Mouse (Mus musculus) midbrain, embryonic 13.5 days (tissue): ENCODE results near the gene Ptger1. TPM values are rescaled to one million over a fixed set of nuclear protein-coding genes. Genes with fewer than 3 reads are reported as not detected.

Experiments
- ATAC-seq: fragments of 200-750 bp; cut with Nextera tagmentation; 2 replicates; pipeline ENCODE4 v1.8.0; 2017; ENCODE audit warnings: mild to moderate bottlenecking, moderate TSS enrichment, moderate library complexity
- H3K27ac ChIP-seq: fragments of 300-500 bp; sonication (generic); 2 replicates; pipeline ENCODE4 v1.5.1; 2015; ENCODE audit warnings: inconsistent platforms, mild to moderate bottlenecking, moderate library complexity
- H3K27me3 ChIP-seq: fragments of 300-500 bp; sonication (generic); 2 replicates; pipeline ENCODE4 v1.6.1; 2015; ENCODE audit warnings: mild to moderate bottlenecking, inconsistent platforms
- H3K36me3 ChIP-seq: fragments of 300-500 bp; sonication (generic); 2 replicates; pipeline ENCODE4 v1.6.1; 2015; ENCODE audit warnings: mild to moderate bottlenecking, inconsistent platforms
- H3K4me1 ChIP-seq: fragments of 300-500 bp; sonication (generic); replicated peaks from 2 replicates; pipeline ENCODE4 v1.6.1; 2015; ENCODE audit warnings: inconsistent platforms
- H3K4me2 ChIP-seq: fragments of 300-500 bp; sonication (generic); replicated peaks from 2 replicates; pipeline ENCODE4 v1.6.1; 2015; ENCODE audit warnings: moderate library complexity, mild to moderate bottlenecking, inconsistent platforms
- H3K4me3 ChIP-seq: fragments of 300-500 bp; sonication (generic); replicated peaks from 2 replicates; pipeline ENCODE4 v1.5.1; 2015; ENCODE audit warnings: mild to moderate bottlenecking, inconsistent platforms
- H3K9ac ChIP-seq: fragments of 300-500 bp; sonication (generic); replicated peaks from 2 replicates; pipeline ENCODE4 v1.6.1; 2015; ENCODE audit warnings: mild to moderate bottlenecking, inconsistent platforms
- H3K9me3 ChIP-seq: fragments of 300-500 bp; sonication (generic); 2 replicates; pipeline ENCODE4 v1.6.1; 2016; ENCODE audit warnings: mild to moderate bottlenecking, inconsistent platforms
- WGBS: fragments of 180-500 bp; shearing (Covaris S2); methylation state at CpG from one replicate; pipeline ENCODE4 v1.1.7; 2015; 5-methylcytosine and 5-hydroxymethylcytosine counted together
- polyA plus RNA-seq: library from polyadenylated mRNA; unstranded; fragments of >200 nt; fragmentation: Nextera tagmentation; extraction: Ambion mirVana; gene quantifications from 2 replicates; pipeline ENCODE4 v1.2.1, GENCODE M21; 2015

The Ptger1 gene
- polyA plus RNA-seq, 1 experiment from 2014 or later = 0.75 TPM

DNA sequence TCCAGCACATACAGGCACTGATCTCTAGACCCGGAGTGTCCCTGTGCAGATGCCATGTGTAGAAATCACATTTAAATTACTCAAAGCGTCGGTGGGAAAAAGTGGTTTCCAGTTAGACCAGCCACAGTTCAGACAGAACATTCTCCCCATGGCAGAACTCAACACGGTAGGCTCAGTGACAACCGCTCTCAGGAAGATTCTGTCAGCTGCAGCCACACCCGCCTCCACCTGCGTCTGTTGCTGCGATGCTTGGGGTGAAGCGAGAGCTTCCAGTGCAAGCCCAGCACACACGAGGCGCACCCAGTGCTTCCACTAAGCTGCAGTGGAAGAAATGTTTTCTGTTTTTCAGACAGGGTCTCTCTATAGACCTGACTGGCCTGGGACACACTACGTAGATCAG is 13.4 kb downstream of the Ptger1 start:
- H3K9ac ChIP-seq = no peak overlapping the region
- H3K4me2 ChIP-seq = no peak overlapping the region
- no peak for ATAC-seq
- peaks cover 98% of the 10 kb centered on the region for H3K36me3 ChIP-seq
- H3K4me1 ChIP-seq = no peaks in the 10 kb centered on the region
- no peaks in the 10 kb centered on the region for H3K27me3 ChIP-seq
- no peaks in the 10 kb centered on the region for H3K9me3 ChIP-seq
- no peak overlapping the region for H3K4me3 ChIP-seq
- WGBS = 93% methylated on average over 12 of the region's 12 CpGs
- no peak overlapping the region for H3K27ac ChIP-seq

GRCm38 (mm10) chr8:83680603-83681002 is 14.1 kb downstream of the Ptger1 start:
- Histone ChIP-seq H3K9ac (no peak overlapping the region), H3K36me3 (peaks cover 98% of the 10 kb centered on the region), H3K27me3 (no peaks in the 10 kb centered on the region), H3K27ac (no peak overlapping the region), H3K4me2 (no peak overlapping the region), H3K4me3 (no peak overlapping the region), H3K4me1 (no peaks in the 10 kb centered on the region), H3K9me3 (no peaks in the 10 kb centered on the region)
- ATAC-seq = no peak
- 95% methylated on average over 5 of the region's 5 CpGs for WGBS

GRCm38 (mm10) chr8:83681099-83681498 is 14.6 kb downstream of the Ptger1 start:
- H3K4me1 ChIP-seq = no peaks in the 10 kb centered on the region
- peaks cover 98% of the 10 kb centered on the region for H3K36me3 ChIP-seq
- H3K27me3 ChIP-seq = no peaks in the 10 kb centered on the region
- H3K4me2 ChIP-seq = no peak overlapping the region
- ATAC-seq = no peak
- H3K27ac ChIP-seq = no peak overlapping the region
- H3K4me3 ChIP-seq = no peak overlapping the region
- no peak overlapping the region for H3K9ac ChIP-seq
- WGBS = 34% methylated on average over 6 of the region's 6 CpGs
- H3K9me3 ChIP-seq = no peaks in the 10 kb centered on the region

GRCm38 (mm10) chr8:83684517-83684916 is 18.0 kb downstream of the Ptger1 start:
- 94% methylated on average over 9 of the region's 9 CpGs for WGBS
- Histone ChIP-seq H3K9me3 (no peaks in the 10 kb centered on the region), H3K4me3 (no peak overlapping the region), H3K27ac (no peak overlapping the region), H3K4me1 (no peaks in the 10 kb centered on the region), H3K4me2 (no peak overlapping the region), H3K36me3 (peaks cover 82% of the 10 kb centered on the region), H3K27me3 (no peaks in the 10 kb centered on the region), H3K9ac (no peak overlapping the region)
- ATAC-seq = no peak

GRCm38 (mm10) chr8:83689264-83689663 is 22.8 kb downstream of the Ptger1 start:
- Histone ChIP-seq H3K27ac (no peak overlapping the region), H3K27me3 (no peaks in the 10 kb centered on the region), H3K4me2 (no peak overlapping the region), H3K36me3 (peaks cover 68% of the 10 kb centered on the region), H3K9me3 (no peaks in the 10 kb centered on the region), H3K9ac (no peak overlapping the region), H3K4me3 (no peak overlapping the region), H3K4me1 (no peaks in the 10 kb centered on the region)
- WGBS = 91% methylated on average over 6 of the region's 6 CpGs
- no peak for ATAC-seq

DNA sequence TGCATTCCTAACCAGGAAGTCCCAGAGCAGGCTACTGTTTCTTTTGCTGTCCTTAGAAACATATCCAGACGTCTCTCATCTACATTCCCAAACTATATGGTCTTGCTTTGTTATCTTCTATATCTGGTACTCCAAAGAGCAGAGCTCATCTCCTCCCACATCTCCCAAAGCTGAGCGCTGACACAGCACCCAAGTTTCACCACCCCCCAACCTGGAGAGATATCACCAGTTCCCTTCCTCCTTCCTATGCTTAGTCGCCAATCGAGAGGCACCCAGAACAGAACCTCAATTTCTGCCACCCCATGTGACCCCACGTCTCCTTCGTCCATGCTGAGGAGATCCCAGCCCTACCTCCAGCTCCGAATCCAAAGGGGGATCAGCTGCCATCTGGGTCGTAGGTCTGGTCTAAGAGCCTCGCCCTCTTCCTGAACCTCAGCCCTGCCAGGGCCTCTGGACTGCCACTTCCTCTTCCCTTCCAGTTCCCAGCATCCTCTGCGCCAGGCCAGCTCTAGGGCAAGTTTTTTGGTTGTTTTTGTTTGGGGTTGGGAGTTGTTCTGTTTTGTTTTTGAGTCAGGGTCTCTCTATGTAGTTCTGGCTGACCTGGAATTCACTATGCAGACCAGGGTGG is 27.2 kb downstream of the Ptger1 start:
- no peak overlapping the region for H3K4me2 ChIP-seq
- no peaks in the 10 kb centered on the region for H3K9me3 ChIP-seq
- no peak overlapping the region for H3K4me3 ChIP-seq
- H3K27me3 ChIP-seq = no peaks in the 10 kb centered on the region
- H3K9ac ChIP-seq = no peak overlapping the region; the same call in 1 of the 2 replicates
- peaks cover 16% of the 10 kb centered on the region for H3K4me1 ChIP-seq
- H3K27ac ChIP-seq = no peak overlapping the region
- 88% methylated on average over 10 of the region's 10 CpGs for WGBS
- no peak for ATAC-seq
- peaks cover 35% of the 10 kb centered on the region for H3K36me3 ChIP-seq

DNA sequence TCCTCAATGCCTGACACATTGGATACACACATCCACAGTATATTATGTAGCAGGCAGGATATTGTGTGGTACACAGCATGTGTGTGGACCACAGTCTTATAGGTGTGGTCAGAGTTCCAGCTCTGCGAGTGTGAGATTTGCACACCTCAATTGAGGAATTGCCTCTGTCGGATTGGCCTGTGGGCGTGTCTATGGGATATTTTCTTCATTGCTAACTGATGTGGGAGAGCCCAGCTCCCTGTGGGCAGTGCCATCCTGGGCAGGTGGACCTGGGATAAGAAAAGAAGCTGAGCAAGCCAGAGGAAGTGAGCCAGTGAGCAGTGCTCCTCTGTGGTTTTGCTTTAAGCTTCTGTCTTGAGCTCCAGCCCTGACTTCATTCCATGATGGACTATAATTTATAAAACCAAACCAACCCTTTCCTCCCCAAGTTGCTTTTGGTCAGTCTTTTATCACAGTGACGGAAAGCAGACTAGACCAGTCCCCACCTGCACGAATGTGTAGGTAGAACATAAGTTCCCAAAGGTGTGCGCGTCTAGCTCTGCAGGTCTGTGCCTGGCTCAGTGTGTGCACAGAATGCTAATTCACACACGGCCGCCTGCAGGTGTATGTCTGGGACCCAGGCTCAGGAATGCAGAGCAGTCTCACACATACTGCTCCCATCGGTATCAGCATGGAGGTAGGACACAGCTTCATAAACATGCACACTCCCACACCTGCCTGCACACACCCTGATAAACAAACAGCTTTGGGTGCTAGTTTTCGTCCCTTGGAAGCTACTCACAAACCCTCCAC is 28.1 kb downstream of the Ptger1 start:
- H3K4me3 ChIP-seq = no peak overlapping the region
- 0 out of 2 replicates have a peak overlapping the region, but pooled peaks have one; percentile 19 for H3K9ac ChIP-seq
- peaks cover 20% of the 10 kb centered on the region for H3K4me1 ChIP-seq
- no peaks in the 10 kb centered on the region for H3K9me3 ChIP-seq
- no peak for ATAC-seq
- WGBS = 88% methylated on average over 11 of the region's 11 CpGs
- H3K27ac ChIP-seq = no peak overlapping the region
- H3K27me3 ChIP-seq = no peaks in the 10 kb centered on the region
- peaks cover 32% of the 10 kb centered on the region for H3K36me3 ChIP-seq
- H3K4me2 ChIP-seq = no peak overlapping the region

DNA sequence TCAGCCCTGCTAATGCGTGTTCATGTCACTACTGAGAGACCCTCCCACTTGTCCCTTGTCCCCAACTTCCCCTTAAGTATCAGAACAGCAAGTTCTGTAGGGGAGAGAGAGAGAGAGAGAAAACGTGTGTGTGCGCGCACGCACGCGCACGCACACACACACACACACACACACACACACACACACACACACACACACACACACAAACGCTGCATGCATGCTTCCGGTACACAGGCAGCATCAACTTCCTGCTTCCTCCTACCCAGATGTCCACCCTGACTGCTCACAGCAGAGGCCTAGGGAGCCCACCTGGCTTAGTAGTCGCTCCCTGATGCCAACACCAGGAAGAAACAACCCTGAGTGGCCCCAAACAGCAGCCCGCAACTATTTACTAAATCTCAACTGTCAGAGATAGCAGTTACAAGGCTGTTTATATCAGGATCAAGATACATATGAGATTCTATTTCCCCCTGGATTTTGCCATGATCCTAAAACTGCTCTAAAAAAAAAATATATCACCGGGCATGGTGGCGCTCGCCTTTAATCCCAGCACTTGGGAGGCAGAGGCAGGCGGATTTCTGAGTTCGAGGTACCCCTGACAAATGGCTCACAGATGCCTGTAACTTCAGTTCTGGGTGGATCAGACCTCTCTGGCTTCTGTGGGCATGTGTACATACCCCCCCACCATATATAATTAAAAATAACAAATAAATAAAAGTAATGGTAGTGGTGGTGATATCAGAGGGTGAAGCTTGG is 29.1 kb downstream of the Ptger1 start:
- Histone ChIP-seq H3K9ac (no peak overlapping the region), H3K4me1 (peaks cover 27% of the 10 kb centered on the region), H3K27ac (no peak overlapping the region), H3K9me3 (no peaks in the 10 kb centered on the region), H3K27me3 (no peaks in the 10 kb centered on the region), H3K36me3 (peaks cover 23% of the 10 kb centered on the region), H3K4me2 (no peak overlapping the region), H3K4me3 (no peak overlapping the region)
- WGBS = 89% methylated on average over 10 of the region's 17 CpGs
- no peak for ATAC-seq

- H3K4me2 ChIP-seq = peak overlapping the region; percentile 96
- H3K4me1 ChIP-seq = peaks cover 27% of the 10 kb centered on the region
- no peaks in the 10 kb centered on the region for H3K9me3 ChIP-seq
- 0 out of 2 replicates have a peak overlapping the region, but pooled peaks have one; percentile 19 for H3K27ac ChIP-seq
- H3K9ac ChIP-seq = peak overlapping the region; percentile 95
- ATAC-seq = peak; percentile 28; the same call in 1 of the 2 replicates
- 68% methylated on average over 19 of the region's 19 CpGs for WGBS
- peaks cover 2% of the 10 kb centered on the region for H3K36me3 ChIP-seq
- H3K27me3 ChIP-seq = no peaks in the 10 kb centered on the region
- peak overlapping the region; percentile 93 for H3K4me3 ChIP-seq
Measured at GRCm38 (mm10) chr8:83697374-83698220, 31.1 kb downstream of the Ptger1 start.

DNA sequence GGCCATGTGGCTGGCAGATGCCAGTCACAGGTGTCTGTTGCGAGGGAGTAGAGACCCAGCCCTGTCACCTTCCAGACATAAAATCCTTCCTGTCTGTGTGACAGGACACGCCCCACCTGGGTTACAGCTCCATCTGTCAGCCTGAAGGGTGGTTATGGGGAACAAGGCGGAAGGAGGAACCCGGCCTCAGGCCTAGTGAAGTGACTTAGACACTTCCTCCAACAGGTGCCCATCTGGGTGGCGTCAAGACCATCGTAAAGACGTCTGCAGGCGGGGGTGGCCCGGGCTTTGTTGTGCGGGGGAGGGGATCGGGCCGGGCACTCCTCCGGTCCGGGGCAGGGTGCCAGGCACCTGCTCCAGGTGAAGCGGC is 31.8 kb downstream of the Ptger1 start:
- peak; percentile 38 for ATAC-seq
- Histone ChIP-seq H3K9me3 (no peaks in the 10 kb centered on the region), H3K9ac (peak overlapping the region; percentile 95), H3K4me2 (peak overlapping the region; percentile 96), H3K27ac (peak overlapping the region; percentile 75; the same call in 1 of the 2 replicates), H3K4me3 (peak overlapping the region; percentile 93), H3K27me3 (no peaks in the 10 kb centered on the region), H3K4me1 (peaks cover 27% of the 10 kb centered on the region), H3K36me3 (no peaks in the 10 kb centered on the region)
- 5% methylated on average over 15 of the region's 15 CpGs for WGBS

- no peaks in the 10 kb centered on the region for H3K36me3 ChIP-seq
- H3K9ac ChIP-seq = peak within 1 kb of the TSS; percentile 95
- ATAC-seq = peak; percentile 89
- peak within 1 kb of the TSS; percentile 75 for H3K27ac ChIP-seq
- peak within 1 kb of the TSS; percentile 93 for H3K4me3 ChIP-seq
- no peaks in the 10 kb centered on the region for H3K9me3 ChIP-seq
- H3K4me1 ChIP-seq = peaks cover 27% of the 10 kb centered on the region
- H3K27me3 ChIP-seq = no peaks in the 10 kb centered on the region
- peak within 1 kb of the TSS; percentile 96 for H3K4me2 ChIP-seq
- WGBS = under 1% methylated on average over 78 of the region's 85 CpGs
Measured at GRCm38 (mm10) chr8:83698661-83699453, 32.4 kb downstream of the Ptger1 start, which contains the start of gene Pkn1. Pkn1 (minus strand) TSS chr8:83699179.
